Mouse (Mus musculus) liver, embryonic 16.5 days (tissue): ENCODE measurements around the gene Gamt. TPM values are rescaled to one million over a fixed set of nuclear protein-coding genes. Genes with fewer than 3 reads are reported as not detected.

Experiments
- ATAC-seq: fragments of 200-750 bp; cut with Nextera tagmentation; 2 replicates; pipeline ENCODE4 v1.8.0; 2017; ENCODE audit warnings: low read depth, mild to moderate bottlenecking, moderate number of reproducible peaks, moderate library complexity
- H3K27ac ChIP-seq: fragments of 300-500 bp; sonication (generic); 2 replicates; pipeline ENCODE4 v1.5.1; 2014; ENCODE audit warnings: mild to moderate bottlenecking, low read length
- H3K27me3 ChIP-seq: fragments of 300-500 bp; sonication (generic); 2 replicates; pipeline ENCODE4 v1.6.1; 2014; ENCODE audit warnings: low read depth, low read length, mixed read lengths; ENCODE audit not compliant: control insufficient read depth, insufficient read depth
- H3K36me3 ChIP-seq: fragments of 300-500 bp; sonication (generic); 2 replicates; pipeline ENCODE4 v1.6.1; 2014; ENCODE audit warnings: mild to moderate bottlenecking; ENCODE audit not compliant: control insufficient read depth, insufficient read depth
- H3K4me1 ChIP-seq: fragments of 300-500 bp; sonication (generic); 2 replicates; pipeline ENCODE4 v1.6.1; 2014; ENCODE audit warnings: low read depth, low read length, mixed read lengths; ENCODE audit not compliant: control insufficient read depth
- H3K4me2 ChIP-seq: fragments of 300-500 bp; sonication (generic); 2 replicates; pipeline ENCODE4 v1.6.1; 2014; ENCODE audit warnings: low read depth, low read length, mixed read lengths
- H3K4me3 ChIP-seq: fragments of 300-500 bp; sonication (generic); 2 replicates; pipeline ENCODE4 v1.5.1; 2014; ENCODE audit warnings: low read depth, mild to moderate bottlenecking, low read length
- H3K9ac ChIP-seq: fragments of 300-500 bp; sonication (generic); 2 replicates; pipeline ENCODE4 v1.6.1; 2014; ENCODE audit warnings: low read depth, low read length
- H3K9me3 ChIP-seq: fragments of 300-500 bp; sonication (generic); replicated peaks from 2 replicates; pipeline ENCODE4 v1.6.1; 2016; ENCODE audit warnings: low read length; ENCODE audit not compliant: control insufficient read depth
- WGBS: fragments of 180-500 bp; shearing (Covaris S2); extraction: QIAGEN DNeasy Blood & Tissue Kit; methylation state at CpG from one replicate; pipeline ENCODE4 v1.1.7; 2014; ENCODE audit not compliant: insufficient replicate concordance; 5-methylcytosine and 5-hydroxymethylcytosine counted together
- polyA plus RNA-seq: library from polyadenylated mRNA; unstranded; fragments of >200 nt; fragmentation: Nextera tagmentation; extraction: Ambion mirVana; gene quantifications from 2 replicates; pipeline ENCODE4 v1.2.1, GENCODE M21; 2015

Gamt gene
- polyA plus RNA-seq, 1 experiment from 2014 or later: 166 TPM

DNA sequence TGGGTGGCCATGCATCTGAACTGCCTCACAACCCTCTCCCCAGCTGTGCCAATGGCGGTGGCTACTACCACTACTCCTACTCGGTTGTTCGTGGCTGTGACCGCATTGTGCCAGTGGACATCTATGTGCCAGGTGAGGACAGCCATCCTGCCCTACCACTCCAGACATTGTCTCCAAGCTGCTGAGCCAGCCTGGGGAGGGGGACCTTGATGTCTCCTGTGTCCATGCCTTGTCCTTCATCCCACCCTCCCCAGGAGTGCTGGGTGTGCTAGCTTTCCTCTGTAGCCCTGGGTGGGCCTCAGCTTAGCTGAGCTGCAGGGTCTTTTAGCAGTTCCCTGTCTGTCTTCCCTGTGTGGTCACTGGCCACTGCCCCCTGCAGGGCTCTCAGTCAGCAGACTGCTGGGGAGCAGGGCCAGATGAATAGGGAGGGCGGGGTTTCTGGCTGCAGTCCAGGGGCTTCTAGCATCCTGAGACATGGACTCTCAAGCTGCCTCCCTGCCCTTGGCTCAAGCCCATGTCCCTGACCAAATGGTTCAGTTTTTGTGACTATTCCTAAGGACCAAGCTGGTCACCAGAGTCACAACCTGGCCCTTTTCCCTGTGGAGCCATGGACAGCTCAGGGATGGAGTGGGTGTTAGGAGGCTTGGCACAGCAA, 4.8 kb downstream of the Gamt start:
- Histone ChIP-seq H3K9ac (no peak overlapping the region), H3K4me3 (no peak overlapping the region), H3K4me2 (no peak overlapping the region), H3K9me3 (no peaks in the 10 kb centered on the region), H3K4me1 (peaks cover 25% of the 10 kb centered on the region), H3K36me3 (peaks cover 25% of the 10 kb centered on the region), H3K27me3 (no peaks in the 10 kb centered on the region), H3K27ac (no peak overlapping the region)
- WGBS: 80% methylated on average over 5 of the region's 5 CpGs
- no peak for ATAC-seq

DNA sequence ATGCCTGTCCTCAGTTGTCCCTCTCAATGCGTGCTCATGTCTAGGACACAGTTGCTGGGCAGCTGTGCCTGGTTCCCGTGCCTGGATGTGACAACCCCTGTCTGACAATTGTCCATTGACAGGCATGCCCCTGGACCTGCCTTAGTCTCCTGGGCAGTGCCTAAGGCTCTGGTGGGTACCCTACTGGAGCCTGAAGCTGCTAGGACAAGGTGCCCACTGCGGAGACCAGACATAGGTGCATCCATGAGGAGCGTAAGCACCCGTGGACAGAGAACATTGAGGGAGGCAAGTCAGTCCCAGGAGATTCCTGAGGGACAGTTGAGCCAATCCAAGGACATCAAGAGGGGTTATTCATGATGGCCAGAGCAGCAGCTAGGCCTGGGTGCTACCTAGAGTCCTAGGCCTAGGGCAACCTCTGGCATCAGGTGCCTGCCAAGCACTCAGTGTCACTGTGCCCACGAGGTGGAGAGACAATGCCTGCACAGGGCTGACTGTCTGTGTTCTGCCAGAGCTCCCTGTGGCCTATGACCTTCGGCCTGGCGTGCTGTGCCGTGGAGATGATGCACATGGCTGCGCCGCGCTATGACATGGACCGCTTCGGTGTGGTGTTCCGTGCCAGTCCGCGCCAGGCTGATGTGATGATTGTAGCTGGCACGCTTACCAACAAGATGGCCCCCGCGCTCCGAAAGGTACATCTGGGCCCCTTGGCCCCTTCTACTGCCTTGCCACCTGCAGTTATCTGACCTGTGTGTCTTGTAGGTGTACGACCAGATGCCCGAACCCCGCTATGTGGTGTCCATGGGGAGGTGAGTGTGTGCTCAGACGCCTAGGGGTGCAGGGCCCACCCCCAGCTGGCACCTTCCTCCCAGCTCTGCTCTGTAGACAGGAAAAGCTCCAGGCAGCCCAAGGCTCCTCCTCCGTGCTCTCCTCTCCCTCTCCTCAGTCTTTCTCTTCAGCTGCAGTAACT, 6.2 kb downstream of the Gamt start:
- no peaks in the 10 kb centered on the region for H3K9me3 ChIP-seq
- no peak overlapping the region for H3K9ac ChIP-seq
- WGBS: 89% methylated on average over 26 of the region's 26 CpGs
- peaks cover 25% of the 10 kb centered on the region for H3K36me3 ChIP-seq
- H3K27ac ChIP-seq: no peak overlapping the region
- no peak overlapping the region for H3K4me3 ChIP-seq
- H3K4me1 ChIP-seq: peaks cover 26% of the 10 kb centered on the region
- ATAC-seq: no peak
- no peaks in the 10 kb centered on the region for H3K27me3 ChIP-seq
- H3K4me2 ChIP-seq: no peak overlapping the region

DNA sequence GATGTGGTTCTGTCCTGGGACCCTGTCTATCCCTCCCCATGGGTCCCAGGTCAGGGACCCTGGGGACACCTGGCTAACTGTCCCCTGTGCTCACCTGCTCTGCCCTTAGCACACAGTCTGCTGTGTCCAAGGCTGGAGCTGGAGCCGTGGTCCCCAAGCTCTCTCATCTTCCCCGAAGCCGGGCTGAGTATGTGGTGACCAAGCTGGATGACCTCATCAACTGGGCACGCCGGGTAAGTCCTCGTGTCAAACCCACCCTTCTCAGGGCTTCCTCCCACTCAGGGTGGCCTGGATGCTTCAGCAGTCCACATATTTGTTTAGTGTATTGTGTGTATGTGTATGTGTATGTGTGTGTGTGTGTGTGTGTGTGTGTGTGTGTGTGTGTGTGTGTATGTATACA, 7.3 kb downstream of the Gamt start:
- Histone ChIP-seq H3K4me3 (no peak overlapping the region), H3K27me3 (no peaks in the 10 kb centered on the region), H3K4me2 (no peak overlapping the region), H3K36me3 (peaks cover 23% of the 10 kb centered on the region), H3K4me1 (peaks cover 23% of the 10 kb centered on the region), H3K27ac (no peak overlapping the region), H3K9ac (no peak overlapping the region), H3K9me3 (no peaks in the 10 kb centered on the region)
- ATAC-seq: no peak
- WGBS: 75% methylated on average over 6 of the region's 6 CpGs

DNA sequence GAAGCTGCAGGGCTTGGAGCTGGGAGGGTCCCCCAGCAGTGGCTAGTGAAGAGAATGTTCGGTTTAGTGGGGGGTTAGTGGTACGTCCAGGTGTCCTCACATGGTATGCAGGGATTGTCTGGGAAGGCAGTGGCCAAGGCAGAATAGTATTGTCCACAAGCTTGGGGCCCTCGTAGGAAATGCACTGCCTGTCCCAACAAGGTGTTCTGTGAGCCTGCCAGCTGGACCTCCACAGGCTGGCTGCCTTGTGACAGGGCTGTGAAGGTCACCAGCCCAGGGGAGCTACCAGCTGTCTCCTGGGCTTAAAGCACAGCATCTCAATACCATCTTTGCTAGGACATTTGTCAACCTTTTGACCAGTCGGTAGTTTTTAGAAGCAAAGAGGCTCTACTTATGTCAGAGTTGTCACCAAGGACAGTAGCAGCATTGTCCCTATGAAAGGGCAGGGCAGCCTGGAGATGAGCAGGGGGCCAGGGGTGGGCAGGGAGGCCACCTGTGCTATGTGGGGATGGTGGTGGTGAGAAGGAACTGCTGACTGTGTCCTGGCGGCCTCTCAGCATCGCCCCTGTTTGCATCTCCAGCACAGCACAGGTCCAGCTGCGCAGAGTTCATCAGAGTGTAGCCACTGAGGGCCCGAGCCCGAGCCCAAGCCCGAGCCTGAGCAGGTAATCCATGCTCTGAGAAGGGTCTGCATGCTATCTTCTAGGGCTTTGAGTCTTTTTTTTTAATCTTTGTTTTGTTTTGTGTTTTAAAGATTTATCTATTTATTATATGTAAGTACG, 8.1 kb downstream of the Gamt start:
- Histone ChIP-seq H3K9ac (no peak overlapping the region; the same call in 1 of the 2 replicates), H3K4me3 (no peak overlapping the region), H3K36me3 (peaks cover 21% of the 10 kb centered on the region), H3K4me1 (peaks cover 22% of the 10 kb centered on the region), H3K27me3 (no peaks in the 10 kb centered on the region), H3K27ac (no peak overlapping the region), H3K9me3 (no peaks in the 10 kb centered on the region), H3K4me2 (no peak overlapping the region)
- ATAC-seq: no peak
- WGBS: 78% methylated on average over 11 of the region's 11 CpGs

DNA sequence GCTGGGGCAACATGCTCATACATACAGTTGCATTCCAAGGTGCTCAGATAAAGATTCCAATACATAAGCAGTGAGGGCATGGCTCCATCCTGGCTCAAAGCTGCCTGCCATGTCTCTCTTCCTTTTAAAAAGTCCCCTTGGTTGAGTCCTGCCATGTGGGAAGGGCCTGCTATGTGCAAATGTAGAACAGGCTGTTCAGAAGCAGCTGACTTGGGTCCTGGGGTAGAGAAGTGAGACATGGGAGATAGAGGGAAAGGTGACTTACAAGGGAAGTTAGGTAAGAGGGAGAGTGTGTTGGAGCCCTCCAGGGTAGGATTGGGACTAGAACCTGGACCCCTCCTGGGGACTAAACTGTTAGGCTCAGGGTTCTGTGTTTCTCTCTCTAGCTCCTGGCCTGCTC, 8.8 kb downstream of the Gamt start:
- Histone ChIP-seq H3K4me2 (no peak overlapping the region), H3K4me3 (no peak overlapping the region), H3K36me3 (peaks cover 19% of the 10 kb centered on the region), H3K9ac (no peak overlapping the region), H3K4me1 (peaks cover 24% of the 10 kb centered on the region), H3K27ac (no peak overlapping the region), H3K27me3 (no peaks in the 10 kb centered on the region), H3K9me3 (no peaks in the 10 kb centered on the region)
- no peak for ATAC-seq

DNA sequence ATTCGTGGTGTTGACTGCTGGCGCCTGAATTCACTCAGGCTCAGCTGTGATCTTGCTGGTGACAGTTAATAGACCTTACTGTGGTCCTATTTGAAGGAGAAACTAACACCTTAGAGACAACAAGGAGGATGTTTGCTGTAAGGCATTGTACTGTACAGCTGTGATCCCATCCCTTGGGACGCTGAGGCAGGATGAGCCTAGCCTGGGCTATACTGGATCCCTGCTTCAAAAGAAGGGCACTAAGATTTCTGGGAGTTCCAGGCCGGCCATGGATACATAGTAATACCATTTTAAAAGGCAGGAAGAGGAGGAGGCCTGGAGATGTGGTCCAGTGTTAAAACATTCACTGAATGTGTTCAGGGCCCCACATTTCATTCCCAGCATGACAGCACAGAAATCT, 10.2 kb downstream of the Gamt start:
- Histone ChIP-seq H3K9me3 (no peaks in the 10 kb centered on the region), H3K27ac (0 out of 2 replicates have a peak overlapping the region, but pooled peaks have one; percentile 6), H3K27me3 (no peaks in the 10 kb centered on the region), H3K4me1 (peaks cover 28% of the 10 kb centered on the region), H3K9ac (peak overlapping the region; percentile 91; the same call in 1 of the 2 replicates), H3K4me2 (peak overlapping the region; percentile 87), H3K36me3 (peaks cover 14% of the 10 kb centered on the region), H3K4me3 (peak overlapping the region; percentile 88)
- ATAC-seq: no peak
- WGBS: 82% methylated on average over 4 of the region's 4 CpGs

DNA sequence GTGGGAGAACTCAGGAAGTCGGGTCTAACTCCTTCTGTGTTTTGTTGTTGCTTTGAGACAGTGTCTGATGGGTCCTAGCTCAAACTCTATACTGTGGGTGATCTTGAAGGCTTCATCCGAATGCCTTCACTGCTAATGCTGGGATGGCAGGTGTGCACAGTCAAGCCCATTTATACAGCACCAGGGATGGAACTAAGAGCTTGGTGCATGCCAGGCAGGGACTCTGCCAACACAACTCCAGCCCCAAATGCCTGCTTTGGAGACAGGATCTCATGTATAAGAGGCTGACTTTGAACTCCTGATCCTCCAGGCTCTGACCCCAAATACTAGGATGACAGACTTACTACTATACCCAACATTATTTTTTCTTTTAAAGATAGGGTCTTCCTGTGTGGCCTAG, 10.8 kb downstream of the Gamt start:
- H3K27ac ChIP-seq: peak overlapping the region; percentile 94
- H3K9me3 ChIP-seq: no peaks in the 10 kb centered on the region
- peak overlapping the region; percentile 88 for H3K4me3 ChIP-seq
- H3K9ac ChIP-seq: peak overlapping the region; percentile 91
- peak overlapping the region; percentile 87 for H3K4me2 ChIP-seq
- peaks cover 9% of the 10 kb centered on the region for H3K36me3 ChIP-seq
- no peaks in the 10 kb centered on the region for H3K27me3 ChIP-seq
- H3K4me1 ChIP-seq: peaks cover 33% of the 10 kb centered on the region
- no peak for ATAC-seq
- WGBS: 30% methylated on average over 2 of the region's 2 CpGs

DNA sequence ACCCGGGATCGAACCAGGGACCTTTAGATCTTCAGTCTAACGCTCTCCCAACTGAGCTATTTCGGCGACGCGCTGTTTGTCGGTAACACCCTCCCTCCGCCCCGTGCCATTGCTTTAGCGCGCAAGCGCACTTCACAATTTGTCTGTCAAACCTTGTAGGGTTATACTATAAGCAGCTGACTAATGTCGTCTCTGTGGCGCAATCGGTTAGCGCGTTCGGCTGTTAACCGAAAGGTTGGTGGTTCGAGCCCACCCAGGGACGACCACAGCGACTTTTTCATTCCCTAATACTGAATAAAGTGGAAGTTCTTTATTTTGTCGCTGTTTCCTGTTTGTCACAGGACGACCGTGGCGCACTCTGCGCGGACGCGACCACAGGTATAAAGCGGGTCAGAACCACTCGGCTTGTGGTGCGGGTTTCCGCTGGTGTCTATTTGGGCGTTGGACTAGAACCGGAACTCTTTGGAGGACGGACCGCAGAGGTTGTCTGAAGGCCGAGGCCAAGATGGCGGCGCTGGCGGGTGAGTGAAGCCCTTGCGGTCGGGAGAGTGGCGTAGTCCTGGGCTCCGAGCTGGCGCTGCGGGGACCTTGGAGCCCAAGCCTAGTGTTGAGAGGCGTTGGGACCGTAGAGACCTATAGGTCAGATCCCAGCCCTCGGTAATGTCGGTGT, 11.7 kb downstream of the Gamt start, which contains the start of gene Ndufs7:
TSS of gene Ndufs7 (plus strand) at position 151 of the 670 bp plus-strand sequence.
- Histone ChIP-seq H3K27ac (peak within 1 kb of the TSS; percentile 94), H3K27me3 (no peaks in the 10 kb centered on the region), H3K36me3 (peaks cover 4% of the 10 kb centered on the region; the same call in 1 of the 2 replicates), H3K4me3 (peak within 1 kb of the TSS; percentile 88), H3K9ac (peak within 1 kb of the TSS; percentile 91), H3K4me2 (peak within 1 kb of the TSS; percentile 87), H3K4me1 (peaks cover 33% of the 10 kb centered on the region), H3K9me3 (no peaks in the 10 kb centered on the region)
- ATAC-seq: peak; percentile 86
- under 1% methylated on average over 53 of the region's 53 CpGs for WGBS
